Mouse (Mus musculus) hindbrain, embryonic 15.5 days (tissue): ENCODE data around the gene Cdip1. TPM values are rescaled to one million over a fixed set of nuclear protein-coding genes. Genes with fewer than 3 reads are reported as not detected.
"Not testable (repeated sequence)": the region's sequence is repeated elsewhere in the genome, so short reads cannot be mapped to it uniquely, and the experiment has no call there.

Experiments
- ATAC-seq: fragments of 200-750 bp; cut with Nextera tagmentation; 2 replicates; pipeline ENCODE4 v1.8.0; 2017; ENCODE audit warnings: low read depth, moderate number of reproducible peaks, moderate TSS enrichment; ENCODE audit not compliant: low FRiP score
- H3K27ac ChIP-seq: fragments of 300-500 bp; sonication (generic); replicated peaks from 2 replicates; pipeline ENCODE4 v1.5.1; 2015; ENCODE audit warnings: mild to moderate bottlenecking, inconsistent platforms
- H3K27me3 ChIP-seq: fragments of 300-500 bp; sonication (generic); 2 replicates; pipeline ENCODE4 v1.6.1; 2015; ENCODE audit warnings: control low read depth, inconsistent platforms
- H3K36me3 ChIP-seq: fragments of 300-500 bp; sonication (generic); 2 replicates; pipeline ENCODE4 v1.6.1; 2015; ENCODE audit warnings: control low read depth, inconsistent platforms
- H3K4me1 ChIP-seq: fragments of 300-500 bp; sonication (generic); replicated peaks from 2 replicates; pipeline ENCODE4 v1.6.1; 2015; ENCODE audit warnings: control low read depth, inconsistent platforms
- H3K4me2 ChIP-seq: fragments of 300-500 bp; sonication (generic); 2 replicates; pipeline ENCODE4 v1.6.1; 2015; ENCODE audit warnings: moderate library complexity, mild to moderate bottlenecking, inconsistent platforms
- H3K4me3 ChIP-seq: fragments of 300-500 bp; sonication (generic); 2 replicates; pipeline ENCODE4 v1.5.1; 2015; ENCODE audit warnings: mild to moderate bottlenecking, inconsistent platforms
- H3K9ac ChIP-seq: fragments of 300-500 bp; sonication (generic); 2 replicates; pipeline ENCODE4 v1.6.1; 2015; ENCODE audit warnings: inconsistent platforms
- H3K9me3 ChIP-seq: fragments of 300-500 bp; sonication (generic); 2 replicates; pipeline ENCODE4 v1.6.1; 2016; ENCODE audit warnings: control low read depth, inconsistent platforms
- WGBS: fragments of 180-500 bp; shearing (Covaris S2); methylation state at CpG from one replicate; pipeline ENCODE4 v1.1.7; 2015; 5-methylcytosine and 5-hydroxymethylcytosine counted together
- polyA plus RNA-seq: library from polyadenylated mRNA; unstranded; fragments of >200 nt; fragmentation: Nextera tagmentation; extraction: Ambion mirVana; gene quantifications from 2 replicates; pipeline ENCODE4 v1.2.1, GENCODE M21; 2015

Gene Cdip1
- polyA plus RNA-seq, 1 experiment from 2014 or later: 134 TPM

GRCm38 (mm10) chr16:4765852-4766251, 24.2 kb downstream of the Cdip1 start:
- no peak overlapping the region for H3K4me3 ChIP-seq
- no peak overlapping the region for H3K9ac ChIP-seq
- H3K4me2 ChIP-seq: no peak overlapping the region
- ATAC-seq: no peak
- no peaks in the 10 kb centered on the region for H3K27me3 ChIP-seq
- 95% methylated on average over 2 of the region's 2 CpGs for WGBS
- no peaks in the 10 kb centered on the region for H3K9me3 ChIP-seq
- peaks cover 66% of the 10 kb centered on the region for H3K36me3 ChIP-seq
- H3K27ac ChIP-seq: no peak overlapping the region
- no peaks in the 10 kb centered on the region for H3K4me1 ChIP-seq

- 38% methylated on average over 2 of the region's 2 CpGs for WGBS
- Histone ChIP-seq H3K9me3 (no peaks in the 10 kb centered on the region), H3K27ac (no peak overlapping the region), H3K4me2 (no peak overlapping the region), H3K27me3 (no peaks in the 10 kb centered on the region), H3K36me3 (peaks cover 41% of the 10 kb centered on the region), H3K4me1 (no peaks in the 10 kb centered on the region), H3K9ac (no peak overlapping the region), H3K4me3 (no peak overlapping the region)
- 0 out of 2 replicates have a peak, but pooled peaks have one; percentile 51 for ATAC-seq
These were observed 26.8 kb downstream of the Cdip1 start for GRCm38 (mm10) chr16:4763276-4763675.

GRCm38 (mm10) chr16:4762437-4762836, 27.7 kb downstream of the Cdip1 start:
- Histone ChIP-seq H3K4me3 (no peak overlapping the region), H3K36me3 (peaks cover 33% of the 10 kb centered on the region), H3K27ac (no peak overlapping the region), H3K4me1 (peaks cover 5% of the 10 kb centered on the region), H3K4me2 (no peak overlapping the region), H3K27me3 (no peaks in the 10 kb centered on the region), H3K9ac (no peak overlapping the region), H3K9me3 (no peaks in the 10 kb centered on the region)
- 93% methylated on average over 4 of the region's 4 CpGs for WGBS
- ATAC-seq: no peak

- peaks cover 17% of the 10 kb centered on the region for H3K4me1 ChIP-seq
- ATAC-seq: peak; percentile 86
- H3K4me3 ChIP-seq: peak overlapping the region; percentile 43
- H3K27ac ChIP-seq: peak overlapping the region; percentile 79
- H3K9me3 ChIP-seq, H3K27me3 ChIP-seq, H3K36me3 ChIP-seq: not testable (repeated sequence)
- peak overlapping the region; percentile 28 for H3K9ac ChIP-seq
- WGBS: 2% methylated on average over 39 of the region's 42 CpGs
- peak overlapping the region; percentile 51 for H3K4me2 ChIP-seq
These were observed 33.3 kb downstream of the Cdip1 start for GRCm38 (mm10) chr16:4756660-4757335.

- H3K4me3 ChIP-seq: no peak overlapping the region
- WGBS: 90% methylated on average over 3 of the region's 3 CpGs
- ATAC-seq: no peak
- no peaks in the 10 kb centered on the region for H3K36me3 ChIP-seq
- H3K9ac ChIP-seq: no peak overlapping the region
- H3K4me2 ChIP-seq: no peak overlapping the region
- no peak overlapping the region for H3K27ac ChIP-seq
- no peaks in the 10 kb centered on the region for H3K27me3 ChIP-seq
- peaks cover 17% of the 10 kb centered on the region for H3K4me1 ChIP-seq
- H3K9me3 ChIP-seq: no peaks in the 10 kb centered on the region
These were observed 36.0 kb downstream of the Cdip1 start for GRCm38 (mm10) chr16:4754045-4754444.

- H3K4me2 ChIP-seq: no peak overlapping the region
- no peaks in the 10 kb centered on the region for H3K27me3 ChIP-seq
- H3K36me3 ChIP-seq: no peaks in the 10 kb centered on the region
- H3K27ac ChIP-seq: no peak overlapping the region
- H3K4me1 ChIP-seq: peaks cover 10% of the 10 kb centered on the region
- H3K9me3 ChIP-seq: no peaks in the 10 kb centered on the region
- no peak overlapping the region for H3K4me3 ChIP-seq
- H3K9ac ChIP-seq: no peak overlapping the region
- ATAC-seq: no peak
- 94% methylated on average over 3 of the region's 3 CpGs for WGBS
These were observed 37.9 kb downstream of the Cdip1 start for GRCm38 (mm10) chr16:4752155-4752554.

GRCm38 (mm10) chr16:4742186-4742585, 47.9 kb downstream of the Cdip1 start:
- Histone ChIP-seq H3K36me3 (no peaks in the 10 kb centered on the region), H3K4me2 (no peak overlapping the region), H3K9me3 (0 out of 2 replicates have a peak, but pooled peaks cover 3% of the 10 kb centered on the region), H3K27ac (no peak overlapping the region), H3K4me3 (no peak overlapping the region), H3K9ac (no peak overlapping the region), H3K27me3 (no peaks in the 10 kb centered on the region), H3K4me1 (no peaks in the 10 kb centered on the region)
- no peak for ATAC-seq
- 95% methylated on average over 1 of the region's 1 CpGs for WGBS

- Histone ChIP-seq H3K9me3 (0 out of 2 replicates have a peak, but pooled peaks cover 3% of the 10 kb centered on the region), H3K4me1 (no peaks in the 10 kb centered on the region), H3K4me2 (no peak overlapping the region), H3K27ac (no peak overlapping the region), H3K27me3 (no peaks in the 10 kb centered on the region), H3K36me3 (no peaks in the 10 kb centered on the region), H3K9ac (no peak overlapping the region), H3K4me3 (no peak overlapping the region)
- 89% methylated on average over 2 of the region's 2 CpGs for WGBS
- no peak for ATAC-seq
These were observed 50.1 kb downstream of the Cdip1 start for GRCm38 (mm10) chr16:4739994-4740393.

- H3K4me3 ChIP-seq: no peak overlapping the region
- 88% methylated on average over 2 of the region's 2 CpGs for WGBS
- H3K36me3 ChIP-seq: no peaks in the 10 kb centered on the region
- H3K9me3 ChIP-seq: no peaks in the 10 kb centered on the region
- no peak for ATAC-seq
- H3K27me3 ChIP-seq: no peaks in the 10 kb centered on the region
- H3K9ac ChIP-seq: no peak overlapping the region
- 0 out of 2 replicates have a peak, but pooled peaks cover 3% of the 10 kb centered on the region for H3K4me1 ChIP-seq
- no peak overlapping the region for H3K4me2 ChIP-seq
- H3K27ac ChIP-seq: no peak overlapping the region
These were observed 53.8 kb downstream of the Cdip1 start for GRCm38 (mm10) chr16:4736262-4736661.

- Histone ChIP-seq H3K27ac (no peak overlapping the region), H3K36me3 (no peaks in the 10 kb centered on the region), H3K4me2 (no peak overlapping the region), H3K4me1 (peaks cover 24% of the 10 kb centered on the region), H3K9me3 (no peaks in the 10 kb centered on the region), H3K9ac (no peak overlapping the region), H3K4me3 (no peak overlapping the region), H3K27me3 (no peaks in the 10 kb centered on the region)
- 71% methylated on average over 3 of the region's 3 CpGs for WGBS
- no peak for ATAC-seq
These were observed 59.2 kb downstream of the Cdip1 start for GRCm38 (mm10) chr16:4730776-4731358.

GRCm38 (mm10) chr16:4727963-4728362, 62.1 kb downstream of the Cdip1 start:
- Histone ChIP-seq H3K36me3 (no peaks in the 10 kb centered on the region), H3K27me3 (no peaks in the 10 kb centered on the region), H3K27ac (no peak overlapping the region), H3K9ac (no peak overlapping the region), H3K4me2 (no peak overlapping the region), H3K4me1 (peaks cover 24% of the 10 kb centered on the region), H3K4me3 (no peak overlapping the region), H3K9me3 (no peaks in the 10 kb centered on the region)
- WGBS: 78% methylated on average over 1 of the region's 1 CpGs
- no peak for ATAC-seq

- Histone ChIP-seq H3K27me3 (no peaks in the 10 kb centered on the region), H3K4me3 (peak overlapping the region; percentile 98; the same call in 1 of the 2 replicates), H3K4me1 (peaks cover 24% of the 10 kb centered on the region), H3K36me3 (no peaks in the 10 kb centered on the region), H3K4me2 (peak overlapping the region; percentile 88), H3K9me3 (no peaks in the 10 kb centered on the region), H3K27ac (no peak overlapping the region), H3K9ac (no peak overlapping the region)
- ATAC-seq: no peak
- 95% methylated on average over 1 of the region's 1 CpGs for WGBS
These were observed 62.6 kb downstream of the Cdip1 start for GRCm38 (mm10) chr16:4727526-4727925.
